Comparison of ENCODE assay signal across 8 mouse cellular contexts in genomic region chr3:89715967-89716256, GRCm38 (mm10). TPM values are rescaled to one million over a fixed set of nuclear protein-coding genes. Genes with fewer than 3 reads are reported as not detected.
DNase-seq lines count a peak whose midpoint lies in the region; ATAC-seq and TF ChIP-seq lines count a peak whose summit lies in the region.

No protein-coding gene starts in this region.

- no peaks in the 10 kb centered on the region for H3K9me3 ChIP-seq in hindbrain, embryonic 12.5 days (replicated peaks)
- no peaks in the 10 kb centered on the region for H3K9me3 ChIP-seq in midbrain, embryonic 13.5 days

- no peak for ATAC-seq in hindbrain, embryonic 12.5 days (ENCODE audit: low FRiP score)
- ATAC-seq in midbrain, embryonic 13.5 days: no peak
- ATAC-seq in megakaryocyte progenitor cell, adult 5-6 weeks (replicated peaks; ENCODE audit: poor library complexity): no peak

- no peaks in the 10 kb centered on the region for H3K36me3 ChIP-seq in kidney, adult 2 months (ENCODE audit: control insufficient read depth, insufficient read depth, low read length)
- no peaks in the 10 kb centered on the region for H3K36me3 ChIP-seq in hindbrain, embryonic 12.5 days
- peaks cover 4% of the 10 kb centered on the region; the same call in 1 of the 2 replicates for H3K36me3 ChIP-seq in midbrain, embryonic 13.5 days

- 0 out of 2 replicates have a peak overlapping the region, but pooled peaks have one; percentile 77 for H3K4me3 ChIP-seq in kidney, adult 2 months (ENCODE audit: insufficient read depth, low read depth, low read length)
- H3K4me3 ChIP-seq in brown adipose tissue, adult 24 weeks (ENCODE audit: insufficient read depth, low read depth, low read length): peak overlapping the region; percentile 66; the same call in 1 of the 2 replicates
- peak overlapping the region; percentile 100 for H3K4me3 ChIP-seq in hindbrain, embryonic 12.5 days
- peak overlapping the region; percentile 98 for H3K4me3 ChIP-seq in midbrain, embryonic 13.5 days (replicated peaks)

- no peak overlapping the region for H3K27ac ChIP-seq in kidney, adult 2 months (ENCODE audit: insufficient read depth, low read depth, low read length)
- H3K27ac ChIP-seq in brown adipose tissue, adult 24 weeks (replicated peaks; ENCODE audit: low read depth, low read length): no peak overlapping the region
- H3K27ac ChIP-seq in hindbrain, embryonic 12.5 days: no peak overlapping the region
- H3K27ac ChIP-seq in midbrain, embryonic 13.5 days: peak overlapping the region; percentile 92

- no peak for DNase-seq in kidney, adult 2 months
- DNase-seq in kidney, adult 9 months: no peak
- no peak for DNase-seq in gastrocnemius, postnatal 36 days
- no peak for DNase-seq in urinary bladder, postnatal 25 days (ENCODE audit: low spot score)

- H3K4me2 ChIP-seq in hindbrain, embryonic 12.5 days (replicated peaks): peak overlapping the region; percentile 82
- H3K4me2 ChIP-seq in midbrain, embryonic 13.5 days (replicated peaks): peak overlapping the region; percentile 88

- intact Hi-C loops in gastrocnemius, postnatal 36 days (cut with DNase I): no loop called here

- TF ChIP-seq POLR2A in kidney, adult 2 months (IDR thresholded peaks at IDR 0.05; ENCODE audit: low read depth, low read length): no peak

- WGBS in kidney, adult 2 months: 64% methylated on average over 6 of the region's 6 CpGs
- 64% methylated on average over 6 of the region's 6 CpGs for WGBS in hindbrain, embryonic 12.5 days
- WGBS in midbrain, embryonic 13.5 days: 54% methylated on average over 6 of the region's 6 CpGs

- TF ChIP-seq CTCF in kidney, adult 2 months (conservative IDR thresholded peaks at IDR 0.05; ENCODE audit: insufficient read depth, insufficient read length, low read depth, low read length): no peak

- no peaks in the 10 kb centered on the region for H3K27me3 ChIP-seq in kidney, adult 2 months (replicated peaks; ENCODE audit: control insufficient read depth, insufficient read depth, low read length)
- peaks cover 15% of the 10 kb centered on the region; the same call in 1 of the 2 replicates for H3K27me3 ChIP-seq in hindbrain, embryonic 12.5 days
- H3K27me3 ChIP-seq in midbrain, embryonic 13.5 days: peaks cover 5% of the 10 kb centered on the region; the same call in 1 of the 2 replicates

- peak overlapping the region; percentile 97 for H3K9ac ChIP-seq in hindbrain, embryonic 12.5 days
- peak overlapping the region; percentile 98 for H3K9ac ChIP-seq in midbrain, embryonic 13.5 days (replicated peaks)

- H3K4me1 ChIP-seq in kidney, adult 2 months (ENCODE audit: control insufficient read depth, insufficient read depth, low read length): no peaks in the 10 kb centered on the region
- peaks cover 3% of the 10 kb centered on the region; the same call in 1 of the 2 replicates for H3K4me1 ChIP-seq in brown adipose tissue, adult 24 weeks (ENCODE audit: control insufficient read depth, insufficient read depth, insufficient read length, low read length)
- H3K4me1 ChIP-seq in hindbrain, embryonic 12.5 days: peaks cover 10% of the 10 kb centered on the region
- H3K4me1 ChIP-seq in midbrain, embryonic 13.5 days (replicated peaks): peaks cover 34% of the 10 kb centered on the region

RNA-seq across cellular contexts. Expression of gene Adar, which starts 1.1 kb away (rescaled TPM):
- polyA plus RNA-seq in kidney, adult 2 months (2012; rRNA removed): 20.5 and 22.0 TPM in 2 replicates
- 2.4 and 4.8 TPM in 2 replicates for polyA plus RNA-seq in brown adipose tissue, adult 24 weeks (2012; ENCODE audit: insufficient read depth, insufficient read length, missing spikeins)
- 23.4 and 24.1 TPM in 2 replicates for polyA plus RNA-seq in hindbrain, embryonic 12.5 days (2016; fragmentation: Nextera tagmentation; extraction: Ambion mirVana)
- polyA plus RNA-seq in midbrain, embryonic 13.5 days (2015; fragmentation: Nextera tagmentation; extraction: Ambion mirVana): 22.1 and 23.2 TPM in 2 replicates
- total RNA-seq in gastrocnemius, postnatal 36 days (2021): 1 to 10 TPM; 3.2 to 3.3 TPM
- total RNA-seq in megakaryocyte progenitor cell, adult 5-6 weeks (2015): 20.4 and 23.7 TPM in 2 replicates
- total RNA-seq in megakaryocyte progenitor cell, adult 5-6 weeks (2017): 23.2 and 29.9 TPM in 2 replicates

RNA-seq across cellular contexts. Expression of gene Chrnb2, which starts 48.5 kb away (rescaled TPM):
- polyA plus RNA-seq in kidney, adult 2 months (2012; rRNA removed): 1.6 and 1.8 TPM in 2 replicates
- polyA plus RNA-seq in brown adipose tissue, adult 24 weeks (2012; ENCODE audit: insufficient read depth, insufficient read length, missing spikeins): 0.54 and 1.3 TPM in 2 replicates
- 26.7 and 26.8 TPM in 2 replicates for polyA plus RNA-seq in hindbrain, embryonic 12.5 days (2016; fragmentation: Nextera tagmentation; extraction: Ambion mirVana)
- 31.8 and 32.3 TPM in 2 replicates for polyA plus RNA-seq in midbrain, embryonic 13.5 days (2015; fragmentation: Nextera tagmentation; extraction: Ambion mirVana)
- total RNA-seq in gastrocnemius, postnatal 36 days (2021): under 1 TPM; 0.08 to 0.10 TPM
- total RNA-seq in megakaryocyte progenitor cell, adult 5-6 weeks (2015): 0.22 and 0.71 TPM in 2 replicates
- 0.30 and 0.37 TPM in 2 replicates for total RNA-seq in megakaryocyte progenitor cell, adult 5-6 weeks (2017)

RNA-seq across cellular contexts. Expression of gene Ube2q1, which starts 57.5 kb away (rescaled TPM):
- 24.7 and 27.2 TPM in 2 replicates for polyA plus RNA-seq in kidney, adult 2 months (2012; rRNA removed)
- polyA plus RNA-seq in brown adipose tissue, adult 24 weeks (2012; ENCODE audit: insufficient read depth, insufficient read length, missing spikeins): 31.9 and 44.5 TPM in 2 replicates
- polyA plus RNA-seq in hindbrain, embryonic 12.5 days (2016; fragmentation: Nextera tagmentation; extraction: Ambion mirVana): 19.2 and 19.9 TPM in 2 replicates
- polyA plus RNA-seq in midbrain, embryonic 13.5 days (2015; fragmentation: Nextera tagmentation; extraction: Ambion mirVana): 13.4 and 15.8 TPM in 2 replicates
- total RNA-seq in gastrocnemius, postnatal 36 days (2021): 10 to 100 TPM; 12.5 to 13.7 TPM
- 92.5 and 110 TPM in 2 replicates for total RNA-seq in megakaryocyte progenitor cell, adult 5-6 weeks (2015)
- 98.1 and 128 TPM in 2 replicates for total RNA-seq in megakaryocyte progenitor cell, adult 5-6 weeks (2017)

Comparison
In these comparisons a context has a peak if more than half of its experiments do, and no peak if none do; other contexts are left out.
1. RNA of gene Chrnb2, which starts 48.5 kb away (polyA plus RNA-seq): 31.8 to 32.3 TPM in midbrain, embryonic 13.5 days and 26.7 to 26.8 TPM in hindbrain, embryonic 12.5 days; 1.6 to 1.8 TPM in kidney, adult 2 months and 0.54 to 1.3 TPM in brown adipose tissue, adult 24 weeks; every median in the first group is over 10 times any median in the second.
2. Peak in every context shown above with its lines, with median percentiles within 50 percentile points of each other: H3K4me3 ChIP-seq.